Comparison of ENCODE assay signal across 8 mouse cellular contexts in the genomic region with DNA sequence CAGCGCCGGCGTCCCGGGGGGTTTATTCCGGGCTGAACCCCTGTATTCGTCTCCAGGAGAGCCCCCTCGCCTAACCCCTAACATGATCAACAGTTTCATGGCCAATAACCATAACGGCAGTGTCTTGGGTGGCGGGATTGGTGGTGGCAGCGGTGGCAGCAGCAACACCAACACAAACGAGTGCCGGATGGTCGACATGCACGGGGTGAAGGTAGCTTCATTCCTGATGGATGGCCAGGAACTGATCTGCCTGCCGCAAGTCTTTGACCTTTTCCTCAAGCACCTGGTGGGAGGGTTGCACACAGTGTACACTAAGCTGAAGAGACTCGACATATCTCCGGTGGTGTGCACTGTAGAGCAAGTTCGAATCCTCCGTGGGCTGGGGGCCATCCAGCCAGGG. TPM values are rescaled to one million over a fixed set of nuclear protein-coding genes. Genes with fewer than 3 reads are reported as not detected.
A peak's percentile ranks its signal among the peaks of the same experiment; 100 is the strongest.
DNase-seq lines count a peak whose midpoint lies in the region; ATAC-seq and TF ChIP-seq lines count a peak whose summit lies in the region.

No protein-coding gene starts in this region.

- no peak for TF ChIP-seq CTCF in cortical plate, adult 2 months (IDR thresholded peaks at IDR 0.05; ENCODE audit: extremely low read depth, insufficient read depth, low read length)

- WGBS in liver, embryonic 16.5 days (ENCODE audit: insufficient replicate concordance): 21% methylated on average over 19 of the region's 19 CpGs

- H3K4me3 ChIP-seq in cortical plate, adult 2 months (ENCODE audit: insufficient read depth, low read length): peak overlapping the region; percentile 41
- peak overlapping the region; percentile 51 for H3K4me3 ChIP-seq in liver, embryonic 16.5 days (ENCODE audit: low read depth, low read length)

- no peaks in the 10 kb centered on the region; the same call in 1 of the 2 replicates for H3K4me1 ChIP-seq in cortical plate, adult 2 months (ENCODE audit: control insufficient read depth, insufficient read depth, low read length)
- H3K4me1 ChIP-seq in liver, embryonic 16.5 days (ENCODE audit: control insufficient read depth, low read depth, low read length): no peaks in the 10 kb centered on the region

- no peak for TF ChIP-seq POLR2A in cortical plate, adult 2 months (IDR thresholded peaks at IDR 0.05; ENCODE audit: extremely low read depth, insufficient read depth, low read length)

- peak overlapping the region; percentile 68 for H3K4me2 ChIP-seq in liver, embryonic 16.5 days (ENCODE audit: low read depth, low read length)

- intact Hi-C loops in left cerebral cortex, postnatal 4 days (cut with DNase I): no loop called here

- H3K27me3 ChIP-seq in liver, embryonic 16.5 days (ENCODE audit: control insufficient read depth, insufficient read depth, low read depth, low read length): no peaks in the 10 kb centered on the region

- H3K9ac ChIP-seq in liver, embryonic 16.5 days (ENCODE audit: low read depth, low read length): no peak overlapping the region

- H3K27ac ChIP-seq in cortical plate, adult 2 months (ENCODE audit: insufficient read depth, low read length): no peak overlapping the region
- no peak overlapping the region for H3K27ac ChIP-seq in liver, embryonic 16.5 days (ENCODE audit: low read length)

- no peaks in the 10 kb centered on the region for H3K9me3 ChIP-seq in liver, embryonic 16.5 days (replicated peaks; ENCODE audit: control insufficient read depth, low read length)

- peak; percentile 4 for DNase-seq in left cerebral cortex, postnatal 4 days
- DNase-seq in left cerebral cortex, adult 18-20 months (ENCODE audit: low spot score in 2 of 2): no peak
- DNase-seq in frontal cortex, postnatal 36 days (ENCODE audit: low spot score in 2 of 2): no peak
- DNase-seq in ovary, postnatal 10 days (ENCODE audit: low spot score): no peak

- peak; percentile 21 for ATAC-seq in granulocyte monocyte progenitor cell, adult 5-6 weeks (replicated peaks; ENCODE audit: poor library complexity, severe bottlenecking)
- ATAC-seq in liver, embryonic 16.5 days (ENCODE audit: low read depth): no peak
- no peak for ATAC-seq in frontal cortex, adult (ENCODE audit: low TSS enrichment)

- no peaks in the 10 kb centered on the region for H3K36me3 ChIP-seq in liver, embryonic 16.5 days (ENCODE audit: control insufficient read depth, insufficient read depth)

RNA-seq across cellular contexts. Expression of gene Dach2, which starts 1.2 kb away (rescaled TPM):
- total RNA-seq in left cerebral cortex, postnatal 4 days (2021): 1 to 10 TPM; 3.7 to 4.5 TPM
- under 1 TPM; 0.61 to 0.74 TPM for total RNA-seq in left cerebral cortex, adult 18-20 months (2021)
- polyA plus RNA-seq in cortical plate, adult 2 months (2012; rRNA removed): 0.21 and 0.25 TPM in 2 replicates
- 1.2 and 1.3 TPM in 2 replicates for total RNA-seq in granulocyte monocyte progenitor cell, adult 5-6 weeks (2014; fragmentation: Nextera tagmentation)
- total RNA-seq in granulocyte monocyte progenitor cell, adult 5-6 weeks (2017): 0.88 and 1.1 TPM in 2 replicates
- polyA plus RNA-seq in liver, embryonic 16.5 days (2015; fragmentation: Nextera tagmentation; extraction: Ambion mirVana): 0.18 and 0.19 TPM in 2 replicates
